In genomic region chr9:72192051-72192952, GRCm38 (mm10) we compare ENCODE assay signal across 8 mouse cellular contexts.
DNase-seq lines count a peak whose midpoint lies in the region; ATAC-seq and TF ChIP-seq lines count a peak whose summit lies in the region.

No protein-coding gene starts in this region.

- peak; percentile 81 for TF ChIP-seq CTCF in Patski (IDR thresholded peaks at IDR 0.05)
- TF ChIP-seq CTCF in midbrain, postnatal 0 days (IDR thresholded peaks at IDR 0.05) = peak; percentile 76

- H3K27ac ChIP-seq in intestine, embryonic 14.5 days (ENCODE audit: low read depth) = no peak overlapping the region
- no peak overlapping the region for H3K27ac ChIP-seq in intestine, embryonic 15.5 days
- H3K27ac ChIP-seq in midbrain, postnatal 0 days (ENCODE audit: low read depth, low read length) = no peak overlapping the region

- no peaks in the 10 kb centered on the region for H3K27me3 ChIP-seq in intestine, embryonic 14.5 days (replicated peaks; ENCODE audit: control insufficient read depth, insufficient read depth, low read length)
- no peaks in the 10 kb centered on the region for H3K27me3 ChIP-seq in intestine, embryonic 15.5 days (replicated peaks)
- no peaks in the 10 kb centered on the region for H3K27me3 ChIP-seq in Patski
- H3K27me3 ChIP-seq in midbrain, postnatal 0 days (ENCODE audit: insufficient read depth, low read length) = no peaks in the 10 kb centered on the region

- H3K4me3 ChIP-seq in intestine, embryonic 14.5 days (ENCODE audit: low read depth, low read length) = no peak overlapping the region
- H3K4me3 ChIP-seq in intestine, embryonic 15.5 days (replicated peaks) = no peak overlapping the region
- no peak overlapping the region for H3K4me3 ChIP-seq in midbrain, postnatal 0 days (ENCODE audit: low read depth, low read length)

- H3K9ac ChIP-seq in intestine, embryonic 14.5 days (ENCODE audit: low read length) = no peak overlapping the region
- no peak overlapping the region for H3K9ac ChIP-seq in intestine, embryonic 15.5 days
- no peak overlapping the region for H3K9ac ChIP-seq in midbrain, postnatal 0 days (replicated peaks; ENCODE audit: low read length, poor library complexity, severe bottlenecking)

- no peaks in the 10 kb centered on the region for H3K36me3 ChIP-seq in intestine, embryonic 14.5 days (ENCODE audit: control insufficient read depth, insufficient read depth, low read length)
- H3K36me3 ChIP-seq in intestine, embryonic 15.5 days = no peaks in the 10 kb centered on the region
- H3K36me3 ChIP-seq in midbrain, postnatal 0 days (ENCODE audit: insufficient read depth, low read length) = no peaks in the 10 kb centered on the region

- in situ Hi-C loops in Patski (cut with MboI; ENCODE audit: low pct_unique_long_range_greater_than_20kb) = loop anchor here (5.0 to 10.0 kb wide), 2 partner anchors 360 to 548 kb away; no protein-coding TSS in a partner anchor

- 59% methylated on average over 8 of the region's 8 CpGs for WGBS in intestine, embryonic 14.5 days
- 56% methylated on average over 8 of the region's 8 CpGs for WGBS in intestine, embryonic 15.5 days
- WGBS in midbrain, postnatal 0 days = 36% methylated on average over 8 of the region's 8 CpGs

- DNase-seq in intestine, embryonic 14.5 days (ENCODE audit: low spot score) = peak; percentile 56
- peak; percentile 6 for DNase-seq in Patski (ENCODE audit: low read depth, low spot score)
- DNase-seq in cerebellum, postnatal 36 days = peak; percentile 75 to 78
- DNase-seq in heart, adult 9 months (ENCODE audit: low spot score in 2 of 2) = peak; percentile 60 to 62
- DNase-seq in layer of hippocampus, postnatal 10 days (ENCODE audit: low spot score in 2 of 2) = peak; percentile 52 to 73
- peak; percentile 71 for DNase-seq in midbrain, postnatal 0 days (ENCODE audit: low spot score)
- DNase-seq in thymus, postnatal 0 days (ENCODE audit: low spot score) = peak; percentile 27

- no peaks in the 10 kb centered on the region for H3K9me3 ChIP-seq in intestine, embryonic 14.5 days (ENCODE audit: control insufficient read depth, low read length)
- no peaks in the 10 kb centered on the region for H3K9me3 ChIP-seq in intestine, embryonic 15.5 days
- H3K9me3 ChIP-seq in midbrain, postnatal 0 days (ENCODE audit: low read length) = no peaks in the 10 kb centered on the region

- POLR2A ChIA-PET in Patski (lab: Charles Lee) = interaction anchor here (1.1 kb wide), 2 partner anchors 80 to 351 kb away, joined by 3 to 4 read pairs; no protein-coding TSS in a partner anchor

- no peaks in the 10 kb centered on the region for H3K4me1 ChIP-seq in intestine, embryonic 14.5 days (replicated peaks; ENCODE audit: control insufficient read depth, insufficient read depth, low read length)
- no peaks in the 10 kb centered on the region for H3K4me1 ChIP-seq in intestine, embryonic 15.5 days (replicated peaks)
- no peaks in the 10 kb centered on the region for H3K4me1 ChIP-seq in midbrain, postnatal 0 days (ENCODE audit: insufficient read depth, low read length)

- ATAC-seq in intestine, embryonic 14.5 days (replicated peaks; ENCODE audit: low FRiP score, low TSS enrichment, low read depth) = no peak
- ATAC-seq in intestine, embryonic 15.5 days = no peak
- no peak for ATAC-seq in Patski
- no peak for ATAC-seq in midbrain, postnatal 0 days (ENCODE audit: low FRiP score)

- H3K4me2 ChIP-seq in intestine, embryonic 14.5 days (ENCODE audit: low read length) = no peak overlapping the region
- H3K4me2 ChIP-seq in intestine, embryonic 15.5 days (replicated peaks) = no peak overlapping the region
- H3K4me2 ChIP-seq in midbrain, postnatal 0 days (ENCODE audit: low read depth, low read length, poor library complexity, severe bottlenecking) = no peak overlapping the region

- CTCF ChIA-PET in Patski (lab: Charles Lee) = interaction anchor here (0.7 to 1.2 kb wide), 3 partner anchors 10 to 381 kb away, joined by 3 read pairs; partner anchors contain the start of gene Tcf12

Comparison
In these comparisons a context has a peak if more than half of its experiments do, and no peak if none do; other contexts are left out.
1. DNase-seq: peak in every context shown above with its lines; median percentile 76 in cerebellum, postnatal 36 days; 71 in midbrain, postnatal 0 days; 62 in layer of hippocampus, postnatal 10 days; 61 in heart, adult 9 months; 56 in intestine, embryonic 14.5 days; 27 in thymus, postnatal 0 days; 6 in Patski.